Mouse (Mus musculus) liver, embryonic 14.5 days (tissue): ENCODE data around the gene Olfr541. TPM values are rescaled to one million over a fixed set of nuclear protein-coding genes. Genes with fewer than 3 reads are reported as not detected.

ENCODE experiments used
- ATAC-seq: fragments of 200-750 bp; cut with Nextera tagmentation; 2 replicates; pipeline ENCODE4 v1.8.0; 2017; ENCODE audit warnings: moderate number of reproducible peaks, mild to moderate bottlenecking, moderate library complexity; ENCODE audit not compliant: insufficient read depth
- DNase-seq, 3 experiments: peaks; one replicate each; pipeline ENCODE4 v3.0.0-alpha.2; 2012 to 2013; ENCODE audit warnings: low read depth in 3 of 3, low spot score in 3 of 3
- H3K27ac ChIP-seq: fragments of 300-500 bp; sonication (generic); 2 replicates; pipeline ENCODE4 v1.5.1; 2014; ENCODE audit warnings: moderate library complexity, mild to moderate bottlenecking, control low read depth, inconsistent platforms
- H3K27me3 ChIP-seq: fragments of 300-500 bp; sonication (generic); 2 replicates; pipeline ENCODE4 v1.6.1; 2014; ENCODE audit warnings: mild to moderate bottlenecking, low read length, moderate library complexity; ENCODE audit not compliant: control insufficient read depth, insufficient read depth
- H3K36me3 ChIP-seq: fragments of 300-500 bp; sonication (generic); replicated peaks from 2 replicates; pipeline ENCODE4 v1.6.1; 2014; ENCODE audit warnings: low read depth; ENCODE audit not compliant: control insufficient read depth, insufficient read depth
- H3K4me1 ChIP-seq, 2 experiments: fragments of 200-500 bp in 1 of 2; fragments of 300-500 bp in 1 of 2; sonication (generic) in 1 of 2; replicated peaks; 2 replicates each; pipeline ENCODE4 v1.6.1; 2012 to 2014; ENCODE audit warnings: antibody characterized with exemption in 1 of 2, inconsistent platforms in 1 of 2, low read length in 1 of 2; ENCODE audit not compliant: control insufficient read depth in 2 of 2, insufficient read depth in 2 of 2
- H3K4me2 ChIP-seq: fragments of 300-500 bp; sonication (generic); 2 replicates; pipeline ENCODE4 v1.6.1; 2014; ENCODE audit warnings: low read depth, mild to moderate bottlenecking, control low read depth, moderate library complexity
- H3K4me3 ChIP-seq, 2 experiments: fragments of 200-500 bp in 1 of 2; fragments of 300-500 bp in 1 of 2; sonication (generic) in 1 of 2; 2 replicates each; pipeline ENCODE4 v1.5.1; 2012 to 2014; ENCODE audit warnings: low read depth in 2 of 2, low read length in 2 of 2, mild to moderate bottlenecking in 2 of 2, control low read depth in 1 of 2, inconsistent platforms in 1 of 2, moderate library complexity in 1 of 2; ENCODE audit not compliant: insufficient read depth in 1 of 2
- H3K9ac ChIP-seq: fragments of 300-500 bp; sonication (generic); replicated peaks from 2 replicates; pipeline ENCODE4 v1.6.1; 2014; ENCODE audit warnings: mild to moderate bottlenecking, control low read depth, moderate library complexity
- H3K9me3 ChIP-seq: fragments of 300-500 bp; sonication (generic); 2 replicates; pipeline ENCODE4 v1.6.1; 2016; ENCODE audit warnings: low read length, mixed read lengths; ENCODE audit not compliant: control insufficient read depth
- CTCF ChIP-seq: IDR thresholded peaks from 2 replicates; pipeline ENCODE4 v1.5.1; 2016; ENCODE audit warnings: antibody characterized with exemption, low read depth, control low read depth
- EP300 ChIP-seq: IDR thresholded peaks from 2 replicates; pipeline ENCODE4 v1.6.1; 2016; ENCODE audit warnings: antibody characterized with exemption, low read depth
- WGBS: fragments of 180-500 bp; shearing (Covaris S2); extraction: QIAGEN DNeasy Blood & Tissue Kit; methylation state at CpG from one replicate; pipeline ENCODE4 v1.1.7; 2014; ENCODE audit not compliant: insufficient replicate concordance; 5-methylcytosine and 5-hydroxymethylcytosine counted together
- polyA plus RNA-seq, 2 experiments: library from polyadenylated mRNA; depleted of rRNA in 1 of 2; stranded (reverse) in 1 of 2; unstranded in 1 of 2; fragments of >200 nt; fragmentation: Nextera tagmentation in 1 of 2; extraction: Ambion mirVana in 1 of 2; gene quantifications; 2 replicates each; pipeline versions ENCODE4 v1.2.1 to v1.2.3; 2012 to 2014

Olfr541 gene
- polyA plus RNA-seq, 2 experiments, result not detected

- no peak overlapping the region for H3K4me3 ChIP-seq
- no peak overlapping the region for H3K27ac ChIP-seq
- ATAC-seq, result no peak
- H3K36me3 ChIP-seq, result no peaks in the 10 kb centered on the region
- no peaks in the 10 kb centered on the region for H3K27me3 ChIP-seq
- no peak overlapping the region for H3K4me2 ChIP-seq
- H3K9ac ChIP-seq, result no peak overlapping the region
- no peaks in the 10 kb centered on the region for H3K9me3 ChIP-seq
- TF ChIP-seq CTCF, result no peak
- TF ChIP-seq EP300, result no peak
- WGBS, result 42% methylated on average over 2 of the region's 2 CpGs
- no peaks in the 10 kb centered on the region for H3K4me1 ChIP-seq
- DNase-seq, result no peak
These were observed 36.1 kb downstream of the Olfr541 start for GRCm38 (mm10) chr7:140733162-140733561.

GRCm38 (mm10) chr7:140747402-140747801, 50.3 kb downstream of the Olfr541 start:
- DNase-seq (no peak), ATAC-seq (no peak)
- no peaks in the 10 kb centered on the region for H3K36me3 ChIP-seq
- no peak overlapping the region for H3K9ac ChIP-seq
- no peak overlapping the region for H3K4me3 ChIP-seq
- TF ChIP-seq CTCF, result no peak
- TF ChIP-seq EP300, result no peak
- H3K9me3 ChIP-seq, result no peaks in the 10 kb centered on the region
- no peaks in the 10 kb centered on the region for H3K4me1 ChIP-seq
- H3K27me3 ChIP-seq, result no peaks in the 10 kb centered on the region
- H3K4me2 ChIP-seq, result no peak overlapping the region
- H3K27ac ChIP-seq, result no peak overlapping the region
- whole genome bisulfite sequencing, result 64% methylated on average over 3 of the region's 3 CpGs

- Histone ChIP-seq H3K4me2 (no peak overlapping the region), H3K36me3 (no peaks in the 10 kb centered on the region), H3K4me1 (no peaks in the 10 kb centered on the region), H3K27ac (no peak overlapping the region), H3K9me3 (no peaks in the 10 kb centered on the region), H3K27me3 (no peaks in the 10 kb centered on the region), H3K9ac (no peak overlapping the region), H3K4me3 (no peak overlapping the region)
- whole genome bisulfite sequencing, result 53% methylated on average over 6 of the region's 6 CpGs
- DNase-seq, result no peak
- TF ChIP-seq EP300, result no peak
- ATAC-seq, result no peak
These were observed 51.2 kb downstream of the Olfr541 start for GRCm38 (mm10) chr7:140748116-140748826.

- DNase-seq (no peak), ATAC-seq (no peak)
- Histone ChIP-seq H3K27me3 (no peaks in the 10 kb centered on the region), H3K4me3 (no peak overlapping the region), H3K9ac (no peak overlapping the region), H3K9me3 (no peaks in the 10 kb centered on the region), H3K36me3 (no peaks in the 10 kb centered on the region), H3K4me2 (no peak overlapping the region), H3K4me1 (no peaks in the 10 kb centered on the region), H3K27ac (no peak overlapping the region)
- 53% methylated on average over 3 of the region's 3 CpGs for WGBS
- TF ChIP-seq EP300, result no peak
These were observed 51.7 kb downstream of the Olfr541 start for GRCm38 (mm10) chr7:140748827-140749160.

GRCm38 (mm10) chr7:140754556-140754955, 57.5 kb downstream of the Olfr541 start:
- no peaks in the 10 kb centered on the region for H3K9me3 ChIP-seq
- no peak overlapping the region for H3K9ac ChIP-seq
- H3K27me3 ChIP-seq, result no peaks in the 10 kb centered on the region
- H3K27ac ChIP-seq, result no peak overlapping the region
- no peak for ATAC-seq
- no peak for DNase-seq
- H3K4me2 ChIP-seq, result no peak overlapping the region
- H3K36me3 ChIP-seq, result no peaks in the 10 kb centered on the region
- TF ChIP-seq CTCF (no peak), EP300 (no peak)
- peaks cover 0 to 3% of the 10 kb centered on the region in 2 experiments; a peak in 2 of 4 replicates for H3K4me1 ChIP-seq
- H3K4me3 ChIP-seq, result no peak overlapping the region

Other genes with a start within 250 kb of the Olfr541 start
- gene Olfr533, start 233.9 kb upstream of the Olfr541 start, polyA plus RNA-seq (2012; rRNA removed), result not detected in 2 replicates
- gene Olfr533, start 233.9 kb upstream of the Olfr541 start, polyA plus RNA-seq (2014; fragmentation: Nextera tagmentation; extraction: Ambion mirVana), result not detected in 2 replicates
- not detected in 2 replicates for gene Olfr535, start 213.1 kb upstream of the Olfr541 start, polyA plus RNA-seq (2012; rRNA removed)
- not detected in 2 replicates for gene Olfr535, start 213.1 kb upstream of the Olfr541 start, polyA plus RNA-seq (2014; fragmentation: Nextera tagmentation; extraction: Ambion mirVana)
- gene Olfr536, start 189.9 kb upstream of the Olfr541 start, polyA plus RNA-seq (2012; rRNA removed), result not detected in 2 replicates
- not detected in 2 replicates for gene Olfr536, start 189.9 kb upstream of the Olfr541 start, polyA plus RNA-seq (2014; fragmentation: Nextera tagmentation; extraction: Ambion mirVana)
- gene Olfr538, start 129.4 kb upstream of the Olfr541 start, polyA plus RNA-seq (2012; rRNA removed), result not detected in 2 replicates
- not detected in 2 replicates for gene Olfr538, start 129.4 kb upstream of the Olfr541 start, polyA plus RNA-seq (2014; fragmentation: Nextera tagmentation; extraction: Ambion mirVana)
- not detected in 2 replicates for gene Olfr46, start 96.0 kb upstream of the Olfr541 start, polyA plus RNA-seq (2012; rRNA removed)
- not detected in 2 replicates for gene Olfr46, start 96.0 kb upstream of the Olfr541 start, polyA plus RNA-seq (2014; fragmentation: Nextera tagmentation; extraction: Ambion mirVana)
- not detected in 2 replicates for gene Olfr61, start 68.3 kb upstream of the Olfr541 start, polyA plus RNA-seq (2012; rRNA removed)
- not detected in 2 replicates for gene Olfr61, start 68.3 kb upstream of the Olfr541 start, polyA plus RNA-seq (2014; fragmentation: Nextera tagmentation; extraction: Ambion mirVana)
- gene Olfr53, start 50.8 kb upstream of the Olfr541 start, polyA plus RNA-seq (2012; rRNA removed), result not detected in 2 replicates
- gene Olfr53, start 50.8 kb upstream of the Olfr541 start, polyA plus RNA-seq (2014; fragmentation: Nextera tagmentation; extraction: Ambion mirVana), result not detected in 2 replicates
- gene Olfr539, start 37.3 kb upstream of the Olfr541 start, polyA plus RNA-seq (2012; rRNA removed), result not detected in 2 replicates
- gene Olfr539, start 37.3 kb upstream of the Olfr541 start, polyA plus RNA-seq (2014; fragmentation: Nextera tagmentation; extraction: Ambion mirVana), result not detected in 2 replicates
- gene Olfr45, start 15.3 kb upstream of the Olfr541 start, polyA plus RNA-seq (2012; rRNA removed), result not detected in 2 replicates
- gene Olfr45, start 15.3 kb upstream of the Olfr541 start, polyA plus RNA-seq (2014; fragmentation: Nextera tagmentation; extraction: Ambion mirVana), result not detected in 2 replicates
- gene Cyp2e1, start 66.5 kb downstream of the Olfr541 start, polyA plus RNA-seq (2012; rRNA removed), result 0.07 and 0.14 TPM in 2 replicates
- 0.17 and 0.18 TPM in 2 replicates for gene Cyp2e1, start 66.5 kb downstream of the Olfr541 start, polyA plus RNA-seq (2014; fragmentation: Nextera tagmentation; extraction: Ambion mirVana)
- gene Syce1, start 90.6 kb downstream of the Olfr541 start, polyA plus RNA-seq (2012; rRNA removed), result 0.08 and 0.09 TPM in 2 replicates
- gene Syce1, start 90.6 kb downstream of the Olfr541 start, polyA plus RNA-seq (2014; fragmentation: Nextera tagmentation; extraction: Ambion mirVana), result not detected in 2 replicates
- gene Zfp941, start 124.9 kb downstream of the Olfr541 start, polyA plus RNA-seq (2012; rRNA removed), result 0.06 and 0.10 TPM in 2 replicates
- gene Zfp941, start 124.9 kb downstream of the Olfr541 start, polyA plus RNA-seq (2014; fragmentation: Nextera tagmentation; extraction: Ambion mirVana), result 0.10 and 0.25 TPM in 2 replicates
- gene Urah, start 137.8 kb downstream of the Olfr541 start, polyA plus RNA-seq (2012; rRNA removed), result 8.3 and 9.1 TPM in 2 replicates
- 19.3 and 22.8 TPM in 2 replicates for gene Urah, start 137.8 kb downstream of the Olfr541 start, polyA plus RNA-seq (2014; fragmentation: Nextera tagmentation; extraction: Ambion mirVana)
- gene Scgb1c1, start 148.3 kb downstream of the Olfr541 start, polyA plus RNA-seq (2012; rRNA removed), result not detected in 2 replicates
- not detected in 2 replicates for gene Scgb1c1, start 148.3 kb downstream of the Olfr541 start, polyA plus RNA-seq (2014; fragmentation: Nextera tagmentation; extraction: Ambion mirVana)
- not detected in 2 replicates for gene Odf3, start 150.5 kb downstream of the Olfr541 start, polyA plus RNA-seq (2012; rRNA removed)
- not detected in 2 replicates for gene Odf3, start 150.5 kb downstream of the Olfr541 start, polyA plus RNA-seq (2014; fragmentation: Nextera tagmentation; extraction: Ambion mirVana)
- gene Gm45785, start 159.1 kb downstream of the Olfr541 start, polyA plus RNA-seq (2012; rRNA removed), result not detected in 2 replicates
- gene Gm45785, start 159.1 kb downstream of the Olfr541 start, polyA plus RNA-seq (2014; fragmentation: Nextera tagmentation; extraction: Ambion mirVana), result not detected in 2 replicates
- gene Ric8a, start 159.7 kb downstream of the Olfr541 start, polyA plus RNA-seq (2012; rRNA removed), result 14.4 and 17.9 TPM in 2 replicates
- gene Ric8a, start 159.7 kb downstream of the Olfr541 start, polyA plus RNA-seq (2014; fragmentation: Nextera tagmentation; extraction: Ambion mirVana), result 19.1 and 19.7 TPM in 2 replicates
- gene Bet1l, start 160.3 kb downstream of the Olfr541 start, polyA plus RNA-seq (2012; rRNA removed), result 8.3 and 11.6 TPM in 2 replicates
- 20.6 and 21.1 TPM in 2 replicates for gene Bet1l, start 160.3 kb downstream of the Olfr541 start, polyA plus RNA-seq (2014; fragmentation: Nextera tagmentation; extraction: Ambion mirVana)
- gene Psmd13, start 184.7 kb downstream of the Olfr541 start, polyA plus RNA-seq (2012; rRNA removed), result 39.8 and 50.8 TPM in 2 replicates
- gene Psmd13, start 184.7 kb downstream of the Olfr541 start, polyA plus RNA-seq (2014; fragmentation: Nextera tagmentation; extraction: Ambion mirVana), result 90.5 and 92.6 TPM in 2 replicates
- 13.7 and 14.0 TPM in 2 replicates for gene Sirt3, start 185.0 kb downstream of the Olfr541 start, polyA plus RNA-seq (2012; rRNA removed)
- 14.4 and 14.7 TPM in 2 replicates for gene Sirt3, start 185.0 kb downstream of the Olfr541 start, polyA plus RNA-seq (2014; fragmentation: Nextera tagmentation; extraction: Ambion mirVana)
- not detected in 2 replicates for gene Cox8b, start 203.2 kb downstream of the Olfr541 start, polyA plus RNA-seq (2012; rRNA removed)
- not detected in 2 replicates for gene Cox8b, start 203.2 kb downstream of the Olfr541 start, polyA plus RNA-seq (2014; fragmentation: Nextera tagmentation; extraction: Ambion mirVana)
- 6.3 and 6.5 TPM in 2 replicates for gene Nlrp6, start 223.6 kb downstream of the Olfr541 start, polyA plus RNA-seq (2012; rRNA removed)
- 2.6 and 3.2 TPM in 2 replicates for gene Nlrp6, start 223.6 kb downstream of the Olfr541 start, polyA plus RNA-seq (2014; fragmentation: Nextera tagmentation; extraction: Ambion mirVana)
- gene Pgghg, start 244.1 kb downstream of the Olfr541 start, polyA plus RNA-seq (2012; rRNA removed), result 7.2 TPM in 2 replicates
- gene Pgghg, start 244.1 kb downstream of the Olfr541 start, polyA plus RNA-seq (2014; fragmentation: Nextera tagmentation; extraction: Ambion mirVana), result 4.5 and 4.9 TPM in 2 replicates